Mouse (Mus musculus): ENCODE data around the gene Ubald2. TPM values are rescaled to one million over a fixed set of nuclear protein-coding genes. Genes with fewer than 3 reads are reported as not detected.
A peak's percentile ranks its signal among the peaks of the same experiment; 100 is the strongest.

Ubald2 gene
- polyA plus RNA-seq, 1 experiment from 2014 or later = 37.5 TPM

DNA sequence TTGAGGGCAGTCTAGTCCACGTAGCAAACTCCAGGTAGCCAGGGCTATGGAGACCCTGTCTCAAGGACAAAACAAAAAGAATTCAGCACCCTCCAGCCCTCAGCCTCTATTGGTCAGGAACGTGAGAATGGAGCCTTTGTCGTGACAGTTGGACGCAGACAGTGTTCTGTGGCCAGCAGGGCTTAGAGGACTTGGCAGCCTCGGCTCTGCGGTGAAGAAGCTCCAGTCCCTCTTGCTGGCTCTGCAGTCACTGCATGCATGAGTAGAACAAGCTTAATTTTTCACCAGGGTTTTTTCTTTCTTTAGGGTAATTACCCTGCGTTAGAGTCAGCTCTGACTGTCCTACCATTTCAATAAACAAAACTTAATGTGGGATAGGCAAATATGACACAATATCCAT is 47.9 kb downstream of the Ubald2 start:
- Histone ChIP-seq H3K27ac (replicated peaks) (no peak overlapping the region), H3K27me3 (ENCODE audit: low read depth, poor library complexity, severe bottlenecking) (no peaks in the 10 kb centered on the region), H3K4me1 (peaks cover 21% of the 10 kb centered on the region), H3K36me3 (peaks cover 98% of the 10 kb centered on the region), H3K9me3 (replicated peaks) (no peaks in the 10 kb centered on the region), H3K4me3 (no peak overlapping the region)
- no peak for DNase-seq (ENCODE audit: low spot score)
- WGBS = 93% methylated on average over 7 of the region's 7 CpGs

DNA sequence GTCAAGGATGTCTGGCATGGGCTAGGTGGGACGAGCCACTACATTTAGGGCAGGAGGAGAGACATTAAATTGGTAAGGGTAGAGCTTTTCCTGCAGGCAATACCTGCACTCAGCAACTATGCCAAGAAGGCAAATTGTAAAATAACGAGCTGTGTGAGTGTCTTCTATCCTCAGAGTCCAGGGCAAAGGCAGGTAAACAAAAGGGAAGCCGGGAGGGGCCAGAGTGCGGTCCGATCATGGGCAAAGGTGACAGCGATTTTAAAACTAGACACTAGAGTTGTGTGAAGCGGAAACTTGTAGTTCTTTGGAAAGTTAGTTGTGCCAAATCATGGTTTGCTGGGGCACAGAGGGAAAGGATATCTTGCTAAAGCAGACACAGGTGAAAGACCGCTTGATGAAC is 50.4 kb downstream of the Ubald2 start:
- H3K4me1 ChIP-seq = peaks cover 16% of the 10 kb centered on the region
- 93% methylated on average over 8 of the region's 8 CpGs for WGBS
- H3K27me3 ChIP-seq (ENCODE audit: low read depth, poor library complexity, severe bottlenecking) = no peaks in the 10 kb centered on the region
- no peak overlapping the region for H3K4me3 ChIP-seq
- no peak for DNase-seq (ENCODE audit: low spot score)
- peaks cover 6% of the 10 kb centered on the region; the same call in 1 of the 2 replicates for H3K9me3 ChIP-seq (replicated peaks)
- no peak overlapping the region for H3K27ac ChIP-seq (replicated peaks)
- H3K36me3 ChIP-seq = peaks cover 93% of the 10 kb centered on the region

DNA sequence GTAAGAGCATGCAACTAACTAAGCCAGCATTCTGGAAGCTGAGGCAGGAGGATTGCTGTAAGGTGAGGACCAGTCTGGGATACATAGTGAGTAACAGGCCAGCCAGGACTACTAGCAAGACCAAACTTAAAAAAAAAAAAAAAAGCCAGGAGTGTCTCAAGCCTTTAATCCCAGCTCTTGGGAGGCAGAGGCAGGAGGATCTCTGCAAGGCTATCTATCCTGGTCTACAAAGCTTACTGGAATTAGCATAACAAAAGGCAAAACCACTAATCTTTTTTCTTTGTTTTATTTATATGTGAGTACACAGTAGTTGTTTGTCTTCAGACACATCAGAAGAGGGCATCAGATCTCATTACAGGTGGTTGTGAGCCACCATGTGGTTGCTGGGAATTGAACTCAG is 54.3 kb downstream of the Ubald2 start:
- H3K36me3 ChIP-seq = peaks cover 56% of the 10 kb centered on the region
- H3K4me3 ChIP-seq = peak overlapping the region; percentile 99; the same call in 1 of the 2 replicates
- no peak for DNase-seq (ENCODE audit: low spot score)

More for the DNA sequence above, 54.3 kb downstream of the Ubald2 start:
- Histone ChIP-seq H3K27ac (replicated peaks) (no peak overlapping the region), H3K27me3 (ENCODE audit: low read depth, poor library complexity, severe bottlenecking) (no peaks in the 10 kb centered on the region), H3K4me1 (peaks cover 17% of the 10 kb centered on the region), H3K9me3 (replicated peaks) (peaks cover 6% of the 10 kb centered on the region; the same call in 1 of the 2 replicates)

Other genes starting within 250 kb of the Ubald2 start
- 57.2 and 60.8 TPM in 2 replicates for gene Ten1, start 235.2 kb upstream of the Ubald2 start, polyA plus RNA-seq (2016; fragmentation: Nextera tagmentation; extraction: Ambion mirVana)
- gene Acox1, start 235.0 kb upstream of the Ubald2 start, polyA plus RNA-seq (2016; fragmentation: Nextera tagmentation; extraction: Ambion mirVana) = 21.2 and 26.3 TPM in 2 replicates
- gene Evpl, start 196.0 kb upstream of the Ubald2 start, polyA plus RNA-seq (2016; fragmentation: Nextera tagmentation; extraction: Ambion mirVana) = 0.32 and 0.57 TPM in 2 replicates
- gene Srp68, start 159.9 kb upstream of the Ubald2 start, polyA plus RNA-seq (2016; fragmentation: Nextera tagmentation; extraction: Ambion mirVana) = 96.1 and 106 TPM in 2 replicates
- gene Galr2, start 153.2 kb upstream of the Ubald2 start, polyA plus RNA-seq (2016; fragmentation: Nextera tagmentation; extraction: Ambion mirVana) = 0.09 and 0.12 TPM in 2 replicates
- gene Exoc7, start 126.9 kb upstream of the Ubald2 start, polyA plus RNA-seq (2016; fragmentation: Nextera tagmentation; extraction: Ambion mirVana) = 57.6 and 71.6 TPM in 2 replicates
- gene Foxj1, start 98.7 kb upstream of the Ubald2 start, polyA plus RNA-seq (2016; fragmentation: Nextera tagmentation; extraction: Ambion mirVana) = 7.1 and 8.4 TPM in 2 replicates
- 5.3 and 10.1 TPM in 2 replicates for gene Rnf157, start 21.1 kb upstream of the Ubald2 start, polyA plus RNA-seq (2016; fragmentation: Nextera tagmentation; extraction: Ambion mirVana)
- 0.10 and 0.21 TPM in 2 replicates for gene Qrich2, start 32.1 kb downstream of the Ubald2 start, polyA plus RNA-seq (2016; fragmentation: Nextera tagmentation; extraction: Ambion mirVana)
- gene Prpsap1, start 60.1 kb downstream of the Ubald2 start, polyA plus RNA-seq (2016; fragmentation: Nextera tagmentation; extraction: Ambion mirVana) = 224 and 227 TPM in 2 replicates
- 6.4 and 9.4 TPM in 2 replicates for gene Sphk1, start 96.8 kb downstream of the Ubald2 start, polyA plus RNA-seq (2016; fragmentation: Nextera tagmentation; extraction: Ambion mirVana)
- gene Ube2o, start 147.4 kb downstream of the Ubald2 start, polyA plus RNA-seq (2016; fragmentation: Nextera tagmentation; extraction: Ambion mirVana) = 8.3 and 8.7 TPM in 2 replicates
- not detected in 2 replicates for gene Aanat, start 152.3 kb downstream of the Ubald2 start, polyA plus RNA-seq (2016; fragmentation: Nextera tagmentation; extraction: Ambion mirVana)
- gene Rhbdf2, start 192.9 kb downstream of the Ubald2 start, polyA plus RNA-seq (2016; fragmentation: Nextera tagmentation; extraction: Ambion mirVana) = 2.5 and 3.3 TPM in 2 replicates
- 0.65 and 0.77 TPM in 2 replicates for gene Prcd, start 219.4 kb downstream of the Ubald2 start, polyA plus RNA-seq (2016; fragmentation: Nextera tagmentation; extraction: Ambion mirVana)
- gene Cygb, start 220.2 kb downstream of the Ubald2 start, polyA plus RNA-seq (2016; fragmentation: Nextera tagmentation; extraction: Ambion mirVana) = 2.5 and 2.8 TPM in 2 replicates

Measured in midbrain, embryonic 10.5 days (tissue).